Mouse (Mus musculus): ENCODE measurements at regions not wholly inside any gene's neighbourhood (a gene's known extent, or its start where the extent isn't known, plus 50 kb on each side); places are given as distances from the start of the nearest gene placed in this dataset.

DNA sequence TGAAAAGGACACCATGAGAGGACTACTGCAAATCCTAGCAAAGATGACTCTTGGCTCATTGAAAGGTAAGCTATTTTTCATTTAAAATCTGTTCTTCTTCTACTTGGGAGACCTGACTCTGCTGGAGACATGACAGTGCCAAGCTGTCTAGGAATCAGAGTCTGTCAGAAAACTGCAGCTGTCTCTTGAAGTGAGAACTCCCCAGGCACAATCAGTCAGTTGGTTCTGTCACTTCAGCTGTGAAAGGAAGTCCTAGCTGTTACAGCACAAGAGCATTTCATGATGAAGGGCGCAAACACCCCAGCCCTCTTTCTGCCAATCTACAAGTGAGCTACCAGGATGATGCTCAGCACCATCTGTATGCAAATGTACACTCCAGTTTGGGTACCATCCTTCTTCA is 442.4 kb downstream of the Ipmk start:
- Histone ChIP-seq H3K27me3 (replicated peaks; ENCODE audit: control insufficient read depth, insufficient read depth, low read length) (no peaks in the 10 kb centered on the region), H3K9ac (ENCODE audit: low read depth, low read length) (no peak overlapping the region), H3K4me2 (ENCODE audit: low read depth, low read length) (no peak overlapping the region), H3K4me3 (ENCODE audit: low read depth, low read length) (no peak overlapping the region), H3K9me3 (ENCODE audit: control insufficient read depth, low read length) (no peaks in the 10 kb centered on the region), H3K27ac (replicated peaks; ENCODE audit: low read depth, low read length) (no peak overlapping the region), H3K36me3 (ENCODE audit: control insufficient read depth, insufficient read depth, low read length) (no peaks in the 10 kb centered on the region), H3K4me1 (ENCODE audit: control insufficient read depth, insufficient read depth, low read length) (no peaks in the 10 kb centered on the region)
- ATAC-seq (ENCODE audit: low read depth), result no peak
- WGBS, result 94% methylated on average over 1 of the region's 1 CpGs
- no peak for DNase-seq (ENCODE audit: low spot score)

DNA sequence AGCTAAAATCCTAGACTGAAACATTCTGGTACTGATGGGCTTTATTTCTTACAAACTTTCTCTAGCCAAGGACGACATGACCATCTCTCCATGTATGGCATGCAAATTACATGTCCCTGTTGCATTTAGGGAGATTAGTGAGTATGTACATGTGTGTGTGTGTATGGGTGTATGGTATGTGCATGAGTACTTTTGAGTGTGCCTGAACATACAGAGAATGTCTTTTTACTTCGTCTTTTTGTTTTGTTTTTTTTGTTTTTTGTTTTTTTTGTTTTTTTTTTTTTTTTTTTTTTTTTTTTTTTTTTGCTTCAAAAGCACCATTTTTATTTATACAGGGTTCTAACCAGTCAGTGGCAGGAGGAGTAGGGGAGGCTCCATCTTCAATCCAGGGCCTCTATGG is 451.1 kb downstream of the Ipmk start:
- ATAC-seq (ENCODE audit: low read depth) (no peak), DNase-seq (ENCODE audit: low spot score) (no peak)
- Histone ChIP-seq H3K4me3 (ENCODE audit: low read depth, low read length) (no peak overlapping the region), H3K4me2 (ENCODE audit: low read depth, low read length) (no peak overlapping the region), H3K27me3 (replicated peaks; ENCODE audit: control insufficient read depth, insufficient read depth, low read length) (no peaks in the 10 kb centered on the region), H3K36me3 (ENCODE audit: control insufficient read depth, insufficient read depth, low read length) (no peaks in the 10 kb centered on the region), H3K9me3 (ENCODE audit: control insufficient read depth, low read length) (no peaks in the 10 kb centered on the region), H3K4me1 (ENCODE audit: control insufficient read depth, insufficient read depth, low read length) (no peaks in the 10 kb centered on the region), H3K9ac (ENCODE audit: low read depth, low read length) (no peak overlapping the region), H3K27ac (replicated peaks; ENCODE audit: low read depth, low read length) (no peak overlapping the region)
- 72% methylated on average over 2 of the region's 2 CpGs for WGBS

DNA sequence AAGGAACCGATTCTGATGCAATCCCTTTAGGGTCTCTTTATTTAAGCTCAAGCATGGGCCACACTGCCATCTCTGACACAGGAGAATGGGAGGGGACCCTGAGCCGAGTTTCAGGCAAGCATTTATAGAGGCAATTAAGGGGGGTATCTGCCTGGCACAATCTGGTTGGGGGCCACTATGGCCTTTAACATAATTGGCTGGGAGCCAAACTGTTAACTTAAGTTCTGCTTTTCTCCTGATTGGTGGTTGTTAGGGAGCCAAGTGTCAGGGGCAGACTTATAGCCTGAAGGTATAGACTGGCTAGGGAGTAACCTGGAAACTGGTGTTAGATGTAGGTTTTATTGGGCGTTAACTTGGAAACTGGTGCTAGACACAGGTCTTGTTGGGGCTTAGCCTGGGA is 454.9 kb downstream of the Ipmk start:
- ATAC-seq (ENCODE audit: low read depth) (no peak), DNase-seq (ENCODE audit: low spot score) (no peak)
- Histone ChIP-seq H3K36me3 (ENCODE audit: control insufficient read depth, insufficient read depth, low read length) (no peaks in the 10 kb centered on the region), H3K4me3 (ENCODE audit: low read depth, low read length) (no peak overlapping the region), H3K9ac (ENCODE audit: low read depth, low read length) (no peak overlapping the region), H3K4me2 (ENCODE audit: low read depth, low read length) (no peak overlapping the region), H3K4me1 (ENCODE audit: control insufficient read depth, insufficient read depth, low read length) (no peaks in the 10 kb centered on the region), H3K27me3 (replicated peaks; ENCODE audit: control insufficient read depth, insufficient read depth, low read length) (no peaks in the 10 kb centered on the region), H3K9me3 (ENCODE audit: control insufficient read depth, low read length) (no peaks in the 10 kb centered on the region), H3K27ac (replicated peaks; ENCODE audit: low read depth, low read length) (no peak overlapping the region)
- 73% methylated on average over 3 of the region's 3 CpGs for WGBS

GRCm38 (mm10) chr10:71832633-71833032 is 485.1 kb downstream of the Ipmk start:
- Histone ChIP-seq H3K27me3 (replicated peaks; ENCODE audit: control insufficient read depth, insufficient read depth, low read length) (no peaks in the 10 kb centered on the region), H3K36me3 (ENCODE audit: control insufficient read depth, insufficient read depth, low read length) (no peaks in the 10 kb centered on the region), H3K4me1 (ENCODE audit: control insufficient read depth, insufficient read depth, low read length) (no peaks in the 10 kb centered on the region), H3K9me3 (ENCODE audit: control insufficient read depth, low read length) (no peaks in the 10 kb centered on the region), H3K4me3 (ENCODE audit: low read depth, low read length) (no peak overlapping the region), H3K4me2 (ENCODE audit: low read depth, low read length) (no peak overlapping the region), H3K9ac (ENCODE audit: low read depth, low read length) (no peak overlapping the region), H3K27ac (replicated peaks; ENCODE audit: low read depth, low read length) (no peak overlapping the region)
- 66% methylated on average over 2 of the region's 2 CpGs for WGBS
- DNase-seq (ENCODE audit: low spot score) (no peak), ATAC-seq (ENCODE audit: low read depth) (no peak)

- H3K36me3 ChIP-seq (ENCODE audit: control insufficient read depth, insufficient read depth, low read length), result no peaks in the 10 kb centered on the region
- WGBS, result 64% methylated on average over 1 of the region's 1 CpGs
- ATAC-seq (ENCODE audit: low read depth) (no peak), DNase-seq (ENCODE audit: low spot score) (no peak)
- no peaks in the 10 kb centered on the region for H3K27me3 ChIP-seq (replicated peaks; ENCODE audit: control insufficient read depth, insufficient read depth, low read length)
- no peaks in the 10 kb centered on the region for H3K4me1 ChIP-seq (ENCODE audit: control insufficient read depth, insufficient read depth, low read length)
- no peak overlapping the region for H3K4me2 ChIP-seq (ENCODE audit: low read depth, low read length)
- no peaks in the 10 kb centered on the region for H3K9me3 ChIP-seq (ENCODE audit: control insufficient read depth, low read length)
- H3K4me3 ChIP-seq (ENCODE audit: low read depth, low read length), result no peak overlapping the region
- no peak overlapping the region for H3K27ac ChIP-seq (replicated peaks; ENCODE audit: low read depth, low read length)
- H3K9ac ChIP-seq (ENCODE audit: low read depth, low read length), result no peak overlapping the region
Measured at GRCm38 (mm10) chr10:71835018-71835417, 487.5 kb downstream of the Ipmk start.

- no peaks in the 10 kb centered on the region for H3K27me3 ChIP-seq (replicated peaks; ENCODE audit: control insufficient read depth, insufficient read depth, low read length)
- H3K4me3 ChIP-seq (ENCODE audit: low read depth, low read length), result no peak overlapping the region
- no peak overlapping the region for H3K4me2 ChIP-seq (ENCODE audit: low read depth, low read length)
- H3K36me3 ChIP-seq (ENCODE audit: control insufficient read depth, insufficient read depth, low read length), result no peaks in the 10 kb centered on the region
- no peaks in the 10 kb centered on the region for H3K9me3 ChIP-seq (ENCODE audit: control insufficient read depth, low read length)
- no peak overlapping the region for H3K9ac ChIP-seq (ENCODE audit: low read depth, low read length)
- no peaks in the 10 kb centered on the region for H3K4me1 ChIP-seq (ENCODE audit: control insufficient read depth, insufficient read depth, low read length)
- DNase-seq (ENCODE audit: low spot score), result no peak
- no peak overlapping the region for H3K27ac ChIP-seq (replicated peaks; ENCODE audit: low read depth, low read length)
- 66% methylated on average over 4 of the region's 4 CpGs for WGBS
- no peak for ATAC-seq (ENCODE audit: low read depth)
Measured at GRCm38 (mm10) chr10:71857089-71857488, 509.5 kb downstream of the Ipmk start.

DNA sequence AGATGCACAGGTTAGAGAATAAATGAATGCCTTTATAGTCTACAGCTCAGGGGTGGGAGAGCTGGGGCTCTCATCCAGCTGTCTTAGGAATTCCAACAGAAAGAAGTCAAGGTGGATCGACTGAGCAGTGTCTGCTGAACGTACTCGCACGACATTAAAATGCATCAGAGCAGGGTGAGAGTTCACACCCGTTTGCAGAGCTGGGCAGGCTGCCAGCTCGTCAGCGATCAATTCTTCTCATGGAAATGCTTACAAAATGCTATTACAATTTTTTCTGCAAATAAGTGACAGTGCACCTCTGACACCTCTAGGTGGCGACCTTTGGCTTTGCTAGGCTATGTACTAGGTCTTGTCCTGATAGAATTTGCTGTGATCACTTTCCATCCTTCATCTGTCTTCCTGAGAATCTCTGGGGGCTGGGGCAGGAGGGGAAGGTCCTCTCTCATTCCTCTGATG is 510.0 kb downstream of the Ipmk start:
- Histone ChIP-seq H3K27me3 (replicated peaks; ENCODE audit: control insufficient read depth, insufficient read depth, low read length) (no peaks in the 10 kb centered on the region), H3K9ac (ENCODE audit: low read depth, low read length) (no peak overlapping the region), H3K4me3 (ENCODE audit: low read depth, low read length) (no peak overlapping the region), H3K4me1 (ENCODE audit: control insufficient read depth, insufficient read depth, low read length) (no peaks in the 10 kb centered on the region), H3K4me2 (ENCODE audit: low read depth, low read length) (no peak overlapping the region), H3K36me3 (ENCODE audit: control insufficient read depth, insufficient read depth, low read length) (no peaks in the 10 kb centered on the region), H3K9me3 (ENCODE audit: control insufficient read depth, low read length) (no peaks in the 10 kb centered on the region), H3K27ac (replicated peaks; ENCODE audit: low read depth, low read length) (no peak overlapping the region)
- ATAC-seq (ENCODE audit: low read depth), result 0 out of 2 replicates have a peak, but pooled peaks have one; percentile 44
- peak; percentile 69 for DNase-seq (ENCODE audit: low spot score)
- WGBS, result 29% methylated on average over 8 of the region's 8 CpGs

DNA sequence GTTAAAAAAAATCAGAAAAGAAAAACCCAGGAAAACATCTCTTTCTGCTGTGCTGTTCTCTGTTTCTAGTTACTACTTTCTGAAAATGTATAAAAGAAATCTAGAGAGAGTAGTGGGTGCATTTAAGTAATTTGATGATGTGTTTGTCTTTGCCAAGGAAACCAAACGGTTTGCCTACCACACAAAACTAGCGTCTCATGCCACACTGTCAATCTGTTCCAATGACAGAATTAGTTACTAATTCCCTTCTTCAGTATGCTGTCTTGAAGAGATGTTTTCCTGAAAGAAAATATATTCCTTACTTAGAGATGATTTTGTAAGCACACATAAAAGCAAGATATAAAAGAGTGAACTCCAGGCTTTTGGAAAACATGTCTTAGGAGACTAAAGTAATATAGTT is 546.2 kb downstream of the Ipmk start:
- 53% methylated on average over 2 of the region's 2 CpGs for WGBS
- Histone ChIP-seq H3K4me2 (ENCODE audit: low read depth, low read length) (no peak overlapping the region), H3K27me3 (replicated peaks; ENCODE audit: control insufficient read depth, insufficient read depth, low read length) (no peaks in the 10 kb centered on the region), H3K27ac (replicated peaks; ENCODE audit: low read depth, low read length) (no peak overlapping the region), H3K36me3 (ENCODE audit: control insufficient read depth, insufficient read depth, low read length) (no peaks in the 10 kb centered on the region), H3K4me3 (ENCODE audit: low read depth, low read length) (no peak overlapping the region), H3K9ac (ENCODE audit: low read depth, low read length) (no peak overlapping the region), H3K9me3 (ENCODE audit: control insufficient read depth, low read length) (no peaks in the 10 kb centered on the region), H3K4me1 (ENCODE audit: control insufficient read depth, insufficient read depth, low read length) (no peaks in the 10 kb centered on the region)
- ATAC-seq (ENCODE audit: low read depth), result no peak
- DNase-seq (ENCODE audit: low spot score), result no peak

GRCm38 (mm10) chr10:71905029-71905428 is 557.5 kb downstream of the Ipmk start:
- H3K9me3 ChIP-seq (ENCODE audit: control insufficient read depth, low read length), result no peaks in the 10 kb centered on the region
- H3K4me1 ChIP-seq (ENCODE audit: control insufficient read depth, insufficient read depth, low read length), result no peaks in the 10 kb centered on the region
- 77% methylated on average over 4 of the region's 4 CpGs for WGBS
- H3K27me3 ChIP-seq (replicated peaks; ENCODE audit: control insufficient read depth, insufficient read depth, low read length), result no peaks in the 10 kb centered on the region
- no peak overlapping the region for H3K9ac ChIP-seq (ENCODE audit: low read depth, low read length)
- H3K4me2 ChIP-seq (ENCODE audit: low read depth, low read length), result no peak overlapping the region
- H3K36me3 ChIP-seq (ENCODE audit: control insufficient read depth, insufficient read depth, low read length), result no peaks in the 10 kb centered on the region
- H3K4me3 ChIP-seq (ENCODE audit: low read depth, low read length), result no peak overlapping the region
- H3K27ac ChIP-seq (replicated peaks; ENCODE audit: low read depth, low read length), result no peak overlapping the region
- ATAC-seq (ENCODE audit: low read depth), result no peak
- DNase-seq (ENCODE audit: low spot score), result no peak

All from embryonic facial prominence, embryonic 14.5 days (tissue).